Mouse (Mus musculus) E14TG2a.4 (cell line): ENCODE results near the gene Ly6g6d.

Experiments
- CTCF ChIP-seq: conservative IDR thresholded peaks from 2 replicates; pipeline ENCODE4 v1.5.1; 2014; ENCODE audit warnings: low read length
- NANOG ChIP-seq: IDR thresholded peaks from 2 replicates; pipeline ENCODE4 v1.6.1; 2014; ENCODE audit warnings: borderline replicate concordance, low read length, mixed read lengths

DNA sequence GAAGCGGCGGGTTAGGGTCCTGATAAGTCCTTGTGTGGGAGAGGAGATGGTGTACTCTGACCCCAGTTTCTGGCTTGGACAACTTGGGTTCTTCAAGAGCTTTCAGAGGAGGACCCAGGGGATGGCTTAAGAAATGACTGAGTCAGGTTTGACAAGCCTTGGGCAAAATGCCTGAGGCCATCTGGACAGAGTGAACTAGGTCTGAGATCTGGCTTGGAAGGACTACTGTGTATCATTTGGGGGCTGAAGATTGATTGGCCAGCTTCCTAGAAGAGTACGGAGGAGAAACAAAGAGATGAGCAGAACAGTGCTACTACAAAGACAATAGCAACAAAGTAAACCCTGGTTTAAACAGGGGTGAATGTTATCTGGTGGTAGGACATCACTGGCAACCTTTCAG is 14.4 kb downstream of the Ly6g6d start:
- TF ChIP-seq CTCF = no peak
- TF ChIP-seq NANOG = no peak
